Mouse (Mus musculus) T-helper 1 cell (primary cell): ENCODE data around the gene Ric8a.
"Not testable (repeated sequence)": the region's sequence is repeated elsewhere in the genome, so short reads cannot be mapped to it uniquely, and the experiment has no call there.

ENCODE experiments used
- in situ Hi-C: fragments of 300-600 bp; cut with MboI, MseI; formaldehyde crosslinking; loops from one replicate; pipeline ENCODE4 v1.15.1; 2025; ENCODE audit warnings: high pct_unique_total_duplicates

Ric8a gene

DNA sequence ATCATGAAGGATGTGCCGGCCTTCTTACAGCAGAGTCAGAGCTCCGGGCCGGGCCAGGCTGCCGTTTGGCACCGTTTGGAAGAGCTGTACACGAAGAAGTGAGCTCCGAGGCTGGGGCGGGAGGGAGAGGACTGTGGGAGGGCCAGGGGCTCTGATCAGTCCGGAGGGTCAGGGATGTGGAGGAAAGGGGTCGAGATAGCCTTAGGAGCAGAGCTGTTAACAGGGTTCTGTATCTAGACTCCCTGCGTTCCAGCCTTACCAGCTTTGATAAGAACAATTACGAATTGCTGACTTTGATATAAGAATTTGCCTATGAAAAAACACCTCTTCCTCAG is 25.7 kb downstream of the Ric8a start:
- in situ Hi-C loops: no loop called here

GRCm38 (mm10) chr7:140890636-140891035 is 33.9 kb downstream of the Ric8a start:
- in situ Hi-C loops: not testable (repeated sequence)

DNA sequence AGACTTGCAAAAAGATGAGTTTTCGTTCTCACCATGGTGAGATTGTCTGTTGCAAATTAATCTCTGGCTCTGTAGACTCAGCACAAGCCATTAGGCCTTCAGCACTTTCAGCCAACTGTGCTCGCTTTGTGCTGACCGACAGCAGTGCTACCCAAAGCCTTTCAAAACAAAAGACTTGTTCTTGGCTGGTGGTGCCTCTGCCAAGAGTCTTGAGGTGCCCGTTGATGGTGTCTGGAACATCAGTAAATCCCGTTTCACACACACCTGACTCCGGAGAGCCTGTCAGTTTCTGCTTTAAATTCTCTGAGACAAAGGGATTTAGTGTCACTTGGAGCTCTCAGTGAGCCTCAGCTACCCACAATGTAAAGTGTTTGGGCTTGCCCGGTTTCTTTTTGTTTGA is 37.3 kb downstream of the Ric8a start:
- in situ Hi-C loops: no loop called here

GRCm38 (mm10) chr7:140894611-140895010 is 37.9 kb downstream of the Ric8a start:
- in situ Hi-C loops: no loop called here

DNA sequence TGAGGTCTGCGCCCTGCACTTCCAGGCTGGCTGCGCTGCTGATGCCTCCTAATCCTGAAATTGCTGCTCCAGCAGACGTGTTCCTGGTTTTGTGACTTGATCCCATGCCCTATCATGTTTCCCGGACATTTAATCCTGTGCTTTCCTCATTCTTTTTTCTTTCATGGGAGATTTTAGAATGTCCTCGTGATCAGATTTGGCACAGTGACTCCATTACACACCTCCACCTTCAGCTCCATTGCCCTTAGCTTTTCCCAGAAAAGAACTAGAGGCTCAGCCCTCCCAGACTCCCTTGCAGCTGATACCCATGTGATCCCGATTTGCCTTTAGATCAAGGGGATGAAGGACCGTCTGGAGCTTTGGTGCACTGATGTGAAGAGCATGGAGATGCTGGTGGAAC is 41.1 kb downstream of the Ric8a start:
- in situ Hi-C loops: no loop called here

- in situ Hi-C loops: no loop called here
These were observed 42.4 kb downstream of the Ric8a start for GRCm38 (mm10) chr7:140899121-140899520.

DNA sequence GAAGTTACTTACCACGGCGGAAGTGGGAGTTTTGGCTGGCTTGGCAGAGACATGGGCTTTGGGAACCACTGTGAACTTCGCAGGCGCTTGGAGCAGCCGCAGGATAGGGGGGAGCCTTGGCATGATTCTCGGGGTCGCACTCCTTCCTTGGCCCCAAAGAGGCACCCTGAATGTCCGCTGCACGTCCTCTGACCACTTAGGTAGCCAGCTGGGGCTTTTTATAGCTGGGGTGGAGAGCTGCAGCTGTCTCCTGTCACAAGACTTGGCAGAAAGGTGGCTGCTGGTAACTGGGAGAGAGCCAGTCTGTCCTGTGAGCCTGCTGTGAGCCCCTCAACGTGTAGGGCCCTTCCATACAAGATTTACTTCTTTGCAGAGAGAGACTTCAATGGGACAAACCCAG is 43.5 kb downstream of the Ric8a start, which contains the start of gene Cox8b:
Cox8b (minus strand) TSS at position 227 of the 400 bp plus-strand sequence.
- in situ Hi-C loops: loop anchor here (5.0 kb wide), 1 partner anchor 58 kb away; no protein-coding TSS in a partner anchor

DNA sequence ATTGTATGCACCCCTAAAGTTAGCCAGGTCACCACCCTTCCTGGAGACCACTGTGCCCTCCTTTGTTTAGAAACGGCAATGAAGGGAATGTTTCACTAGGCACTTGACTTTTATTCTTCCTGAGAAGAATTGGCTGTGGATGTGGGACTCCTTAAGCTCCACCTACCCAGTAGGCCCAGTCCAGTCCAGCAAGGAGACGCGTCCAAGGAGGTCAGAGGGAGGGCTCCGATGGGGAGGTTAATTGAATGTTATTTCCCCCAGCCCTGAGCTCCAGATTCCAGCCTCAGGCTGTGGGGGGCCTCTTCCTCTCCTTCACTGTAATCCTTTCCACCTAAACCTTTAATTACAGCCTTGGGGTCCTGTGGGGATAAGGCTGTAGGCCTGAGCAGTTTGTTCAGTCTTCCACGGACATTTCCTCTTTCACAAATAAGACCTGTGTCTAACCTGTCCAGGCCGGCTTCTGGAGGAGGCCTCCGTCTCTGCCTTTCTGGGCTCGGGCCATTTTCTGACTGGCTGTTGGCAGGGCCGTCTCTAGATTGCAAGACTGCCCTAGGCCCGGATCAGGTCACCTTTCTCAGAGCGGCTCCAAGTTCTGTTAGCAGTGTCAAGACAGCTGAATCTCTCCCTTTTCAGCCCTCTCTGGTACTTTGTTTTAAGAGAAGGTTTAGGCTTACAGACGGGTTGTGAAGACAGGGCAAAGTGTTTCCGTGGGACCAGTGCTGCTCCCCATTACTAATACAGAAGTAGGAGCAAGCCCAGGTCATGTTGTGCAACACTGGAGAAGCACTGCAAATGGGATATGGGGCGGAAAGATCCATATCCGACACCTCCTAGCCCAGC is 45.5 kb downstream of the Ric8a start:
- in situ Hi-C loops: loop anchor here (5.0 kb wide), 1 partner anchor 60 kb away; no protein-coding TSS in a partner anchor

DNA sequence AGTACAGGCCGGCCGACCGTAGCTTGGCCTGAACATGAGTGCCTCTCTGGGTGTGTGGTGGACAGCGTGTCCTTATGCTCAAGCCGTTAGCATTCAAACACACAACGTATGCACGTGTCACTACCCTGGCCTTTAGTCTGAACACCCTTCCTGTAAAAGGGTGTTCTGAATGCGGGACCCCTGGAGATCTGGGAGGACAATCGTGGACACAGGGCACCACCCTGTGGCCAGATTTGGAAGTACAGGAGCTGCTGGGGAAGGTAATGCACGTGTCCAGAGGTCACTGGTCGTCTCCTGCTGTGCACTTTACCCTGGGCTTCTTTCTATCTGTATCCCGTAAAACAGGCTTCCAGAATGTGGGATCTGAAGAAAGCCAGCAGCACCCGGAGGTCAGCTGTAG is 46.5 kb downstream of the Ric8a start:
- in situ Hi-C loops: loop anchor here (5.0 kb wide), 1 partner anchor 61 kb away; no protein-coding TSS in a partner anchor

GRCm38 (mm10) chr7:140905642-140906081 is 48.9 kb downstream of the Ric8a start:
- in situ Hi-C loops: no loop called here

DNA sequence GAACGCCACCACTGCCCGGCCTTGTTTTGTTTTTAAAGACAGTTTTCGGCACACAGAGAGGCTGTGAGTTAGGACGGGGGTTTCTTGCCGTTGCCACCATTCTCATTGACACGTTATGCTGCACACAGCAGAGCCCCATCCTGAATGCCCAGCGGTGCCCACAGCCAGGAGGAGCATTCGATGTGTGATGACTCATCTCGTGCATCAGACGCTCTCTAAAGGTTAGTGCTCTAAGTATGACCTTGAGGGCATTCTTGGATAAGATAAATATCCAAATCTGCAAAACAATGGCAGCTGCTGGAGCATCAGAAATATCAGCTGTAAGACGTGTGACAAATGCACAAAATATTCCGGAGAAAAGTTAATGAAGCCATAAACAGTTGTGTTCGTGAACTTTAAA is 50.4 kb downstream of the Ric8a start:
- in situ Hi-C loops: no loop called here

GRCm38 (mm10) chr7:140907697-140908096 is 50.9 kb downstream of the Ric8a start:
- in situ Hi-C loops: no loop called here

DNA sequence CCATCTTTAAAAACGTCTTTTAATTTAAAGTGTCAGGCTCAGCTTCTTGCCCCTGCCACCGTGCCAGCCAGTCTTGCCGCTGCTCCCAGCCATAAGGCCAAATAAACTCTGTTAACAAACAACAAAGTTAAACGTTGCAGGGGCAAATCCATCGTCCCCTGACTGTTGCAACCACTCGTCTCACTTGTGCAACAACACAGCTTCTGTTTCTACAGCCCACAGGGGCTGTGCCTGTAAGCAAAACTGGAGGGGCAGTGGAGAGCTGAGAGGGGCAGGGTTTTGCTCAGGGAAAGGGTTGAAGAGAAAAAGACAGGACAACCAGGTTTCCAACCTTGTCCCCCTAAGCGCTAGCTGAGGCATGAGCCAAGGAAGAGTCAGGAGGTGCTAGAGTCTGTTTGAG is 51.4 kb downstream of the Ric8a start:
- in situ Hi-C loops: no loop called here

DNA sequence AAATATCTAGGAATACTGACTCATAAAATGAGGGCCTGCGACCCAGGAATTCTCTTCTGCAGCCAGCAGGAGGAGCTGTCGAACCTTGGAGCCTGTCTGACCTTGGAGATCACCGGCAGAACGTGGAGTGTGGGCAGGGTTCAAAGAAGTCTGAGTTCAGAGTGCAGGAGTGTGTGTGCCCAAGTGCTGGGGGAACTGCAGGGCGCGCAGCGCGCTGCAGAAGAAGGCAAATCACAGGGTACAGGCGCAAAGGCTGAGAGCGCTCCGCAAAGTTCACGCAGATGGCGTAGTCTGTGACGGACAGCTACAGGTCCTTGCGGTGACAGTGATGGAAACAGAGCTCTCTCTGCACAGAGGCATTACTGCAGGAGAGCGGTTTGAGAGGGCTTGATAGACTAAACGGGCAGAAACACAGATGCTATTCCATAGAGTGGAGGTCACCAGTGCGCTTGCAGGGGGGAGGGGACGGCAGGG is 51.9 kb downstream of the Ric8a start:
- in situ Hi-C loops: no loop called here

DNA sequence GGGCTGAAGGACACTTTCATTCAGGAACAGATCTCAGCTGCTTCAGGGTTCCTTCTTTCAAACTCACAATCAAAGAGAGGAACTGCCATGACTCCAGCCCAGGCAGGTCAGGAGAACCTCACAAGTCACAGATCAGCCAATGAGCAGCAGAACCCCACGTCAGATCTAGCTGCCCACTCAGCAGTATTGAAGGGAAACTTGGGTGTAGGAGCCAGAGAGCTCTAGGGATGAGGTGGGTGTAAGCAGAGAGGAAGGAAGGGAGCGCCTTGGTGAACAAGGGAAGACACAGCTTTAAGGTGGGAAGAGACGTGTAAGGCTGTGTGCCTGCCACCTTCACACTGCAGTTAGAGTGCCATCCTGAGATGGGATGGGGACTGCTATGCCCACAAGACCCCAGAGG is 55.5 kb downstream of the Ric8a start:
- in situ Hi-C loops: no loop called here

- in situ Hi-C loops: no loop called here
These were observed 56.2 kb downstream of the Ric8a start for GRCm38 (mm10) chr7:140912846-140913482.
